Mouse (Mus musculus): ENCODE measurements at regions not wholly inside any gene's neighbourhood (a gene's known extent, or its start where the extent isn't known, plus 50 kb on each side); places are given as distances from the start of the nearest gene placed in this dataset.

DNA sequence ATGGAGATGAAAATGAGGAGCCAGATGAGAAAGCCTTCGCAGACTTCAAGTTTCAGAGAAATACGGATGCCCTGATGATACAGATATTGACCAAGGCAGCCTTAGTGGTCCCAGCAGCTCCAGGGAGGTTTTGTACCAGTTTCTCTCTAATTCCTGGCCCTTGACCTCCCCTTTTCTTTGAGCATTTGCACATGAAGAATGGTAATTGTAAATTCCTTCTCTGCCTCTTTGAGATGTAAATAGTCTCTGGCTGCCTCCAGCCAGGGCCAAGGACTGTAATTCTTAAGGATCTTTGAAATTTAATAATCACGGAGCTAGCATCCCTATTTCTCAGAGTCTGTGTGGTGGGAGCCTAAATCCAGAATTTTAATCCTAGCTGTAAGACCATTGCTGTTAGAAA is 78.0 kb upstream of the Gm6793 start:
- no peaks in the 10 kb centered on the region for H3K4me1 ChIP-seq
- H3K27me3 ChIP-seq: no peaks in the 10 kb centered on the region
- H3K9me3 ChIP-seq: no peaks in the 10 kb centered on the region
- no peak overlapping the region for H3K4me2 ChIP-seq
- no peak overlapping the region for H3K4me3 ChIP-seq
- H3K27ac ChIP-seq: no peak overlapping the region
- H3K9ac ChIP-seq: no peak overlapping the region
- WGBS: 59% methylated on average over 3 of the region's 3 CpGs
- H3K36me3 ChIP-seq: no peaks in the 10 kb centered on the region
- ATAC-seq (ENCODE audit: insufficient number of reproducible peaks, low FRiP score, low TSS enrichment, low read depth): no peak

DNA sequence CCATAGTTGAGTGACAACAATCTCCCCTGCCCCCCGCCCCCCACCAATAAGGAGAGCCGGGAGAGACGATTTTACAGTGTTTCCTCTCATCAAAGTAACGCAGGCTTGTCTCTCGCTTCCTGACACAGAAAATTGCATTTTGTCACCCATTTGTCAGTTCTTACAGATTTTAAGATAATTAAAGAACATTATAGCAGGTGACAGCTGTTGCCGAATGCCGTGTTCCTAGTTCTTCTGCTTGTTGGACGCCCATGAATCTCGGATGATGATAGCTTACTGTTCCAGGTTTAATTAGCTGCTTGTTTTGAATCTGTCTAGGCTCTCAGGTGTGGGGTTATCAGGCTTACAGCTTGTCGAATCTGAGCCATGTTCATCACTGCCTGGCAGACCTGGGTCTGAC is 63.8 kb upstream of the Gm6793 start:
- Histone ChIP-seq H3K4me3 (no peak overlapping the region), H3K27ac (no peak overlapping the region), H3K27me3 (no peaks in the 10 kb centered on the region), H3K36me3 (no peaks in the 10 kb centered on the region), H3K9ac (no peak overlapping the region), H3K4me2 (no peak overlapping the region), H3K4me1 (no peaks in the 10 kb centered on the region), H3K9me3 (no peaks in the 10 kb centered on the region)
- ATAC-seq (ENCODE audit: insufficient number of reproducible peaks, low FRiP score, low TSS enrichment, low read depth): no peak
- 39% methylated on average over 10 of the region's 10 CpGs for WGBS

DNA sequence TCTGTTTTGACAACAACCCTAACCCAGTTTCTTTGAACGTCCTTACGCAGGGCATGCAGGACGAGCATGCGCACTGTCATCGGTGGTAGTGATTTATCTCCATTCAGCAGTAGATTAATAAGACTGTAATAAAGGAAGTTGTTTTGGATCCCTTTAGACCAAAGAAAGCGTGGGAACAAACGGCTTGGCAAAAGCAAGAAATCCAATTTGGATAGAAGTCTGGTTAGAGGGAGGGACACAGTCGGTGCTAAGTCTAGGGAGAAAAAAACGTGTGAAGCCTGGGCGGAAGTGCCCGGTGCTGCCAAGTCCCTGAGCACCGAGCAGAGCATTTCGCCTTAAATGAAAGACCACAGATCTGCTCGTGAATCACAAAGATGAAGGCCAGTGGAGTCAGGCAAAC is 57.4 kb upstream of the Gm6793 start:
- H3K27me3 ChIP-seq: no peaks in the 10 kb centered on the region

DNA sequence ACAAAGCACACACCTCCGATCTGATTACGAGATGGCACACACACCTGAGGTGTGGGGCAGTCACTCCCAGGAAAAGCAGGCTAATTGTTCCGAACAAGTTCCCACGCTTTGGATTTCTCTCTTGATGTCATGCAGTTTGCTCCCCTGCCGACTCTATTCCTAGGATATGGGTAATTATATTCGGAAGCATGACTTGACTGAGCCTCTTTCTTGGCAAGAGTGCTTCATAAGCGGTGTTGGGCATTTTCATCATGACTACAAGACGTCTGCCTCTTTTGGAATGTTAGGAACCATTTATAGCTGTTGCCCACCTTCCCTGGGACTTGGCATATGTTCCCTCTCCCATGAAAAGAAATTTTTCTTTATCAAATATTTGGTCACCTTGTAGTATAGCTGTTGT is 55.4 kb upstream of the Gm6793 start:
- H3K4me3 ChIP-seq: no peak overlapping the region
- no peak overlapping the region for H3K27ac ChIP-seq
- H3K9me3 ChIP-seq: no peaks in the 10 kb centered on the region
- no peaks in the 10 kb centered on the region for H3K27me3 ChIP-seq
- H3K36me3 ChIP-seq: no peaks in the 10 kb centered on the region
- no peaks in the 10 kb centered on the region for H3K4me1 ChIP-seq
- 82% methylated on average over 8 of the region's 8 CpGs for WGBS
- ATAC-seq (ENCODE audit: insufficient number of reproducible peaks, low FRiP score, low TSS enrichment, low read depth): no peak
- no peak overlapping the region for H3K9ac ChIP-seq
- H3K4me2 ChIP-seq: no peak overlapping the region

More for the DNA sequence above, 57.4 kb upstream of the Gm6793 start:
- no peak overlapping the region for H3K4me2 ChIP-seq
- no peak overlapping the region for H3K27ac ChIP-seq
- H3K9ac ChIP-seq: no peak overlapping the region
- H3K4me1 ChIP-seq: no peaks in the 10 kb centered on the region
- 67% methylated on average over 14 of the region's 14 CpGs for WGBS
- H3K4me3 ChIP-seq: no peak overlapping the region
- no peak for ATAC-seq (ENCODE audit: insufficient number of reproducible peaks, low FRiP score, low TSS enrichment, low read depth)
- H3K36me3 ChIP-seq: no peaks in the 10 kb centered on the region
- no peaks in the 10 kb centered on the region for H3K9me3 ChIP-seq

Data from limb, embryonic 15.5 days (tissue).